Mouse (Mus musculus) liver (tissue): ENCODE data around the gene Cckar.

Experiments used
- DNase-seq: peaks from one replicate; pipeline ENCODE4 v3.0.0-alpha.2; 2020; ENCODE audit warnings: mixed read lengths

Gene Cckar

GRCm38 (mm10) chr5:53672352-53672751 is 35.2 kb downstream of the Cckar start:
- peak; percentile 63 for DNase-seq

- DNase-seq: no peak
Measured at GRCm38 (mm10) chr5:53671507-53671906, 36.0 kb downstream of the Cckar start.

GRCm38 (mm10) chr5:53670321-53670938 is 37.1 kb downstream of the Cckar start:
- no peak for DNase-seq

DNA sequence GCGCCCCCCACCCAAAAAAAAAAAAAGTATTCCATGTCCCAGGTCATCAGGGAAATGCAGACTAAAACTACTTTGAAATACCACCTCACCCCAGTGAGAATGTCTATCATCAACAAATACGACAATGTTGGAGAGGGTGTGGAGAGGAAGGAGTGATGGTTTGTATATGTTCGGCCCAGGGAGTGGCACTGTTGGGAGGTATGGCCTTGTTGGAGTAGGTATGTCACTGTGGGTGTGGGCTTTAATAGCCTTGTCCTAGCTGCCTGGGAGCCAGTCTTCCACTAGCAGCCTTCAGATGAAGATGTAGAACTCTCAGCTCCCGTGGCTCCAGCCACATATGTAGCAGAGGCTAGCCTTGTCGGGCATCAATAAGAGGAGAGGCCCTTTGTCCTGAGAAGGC is 39.5 kb downstream of the Cckar start:
- no peak for DNase-seq

GRCm38 (mm10) chr5:53663665-53664064 is 43.8 kb downstream of the Cckar start:
- DNase-seq: no peak

DNA sequence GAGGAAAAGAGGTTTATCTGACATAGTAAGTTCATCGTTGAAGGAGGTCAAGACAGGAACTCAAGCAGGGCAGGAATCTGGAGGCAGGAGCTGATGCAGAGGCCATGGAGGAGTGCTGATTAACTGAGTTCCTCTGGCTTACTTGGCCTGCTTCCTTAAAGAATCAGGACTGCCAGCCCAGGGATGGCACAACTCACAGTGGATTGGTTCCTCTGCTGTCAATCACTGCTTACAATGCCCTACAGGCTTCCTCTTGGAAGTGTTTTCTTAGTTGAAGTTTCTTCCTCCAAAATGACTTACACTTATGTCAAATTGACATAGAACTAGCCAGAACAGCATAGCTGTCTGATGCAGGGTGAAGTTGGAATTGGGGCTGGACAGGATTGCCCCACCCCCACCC is 45.1 kb downstream of the Cckar start:
- DNase-seq: no peak

DNA sequence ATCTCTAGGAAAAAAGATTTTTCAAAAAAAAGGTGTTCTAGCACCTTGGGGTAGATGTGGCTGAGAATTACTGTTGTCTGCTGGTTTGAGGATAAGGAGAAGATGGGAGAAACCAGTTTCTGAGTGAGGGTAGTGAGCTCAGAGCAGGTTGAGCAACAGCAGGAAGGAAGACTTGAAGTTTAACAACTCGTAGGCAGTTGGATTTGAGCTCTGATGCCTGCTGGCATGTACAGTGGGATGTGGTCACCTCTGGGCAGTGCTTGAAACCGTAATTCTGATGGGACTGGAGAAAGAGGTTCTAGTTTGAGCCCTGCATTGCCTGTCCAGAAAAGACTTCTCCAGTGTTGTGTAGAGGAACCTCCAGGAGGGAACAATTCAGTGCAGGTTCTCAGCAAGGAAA is 46.0 kb downstream of the Cckar start:
- no peak for DNase-seq

DNA sequence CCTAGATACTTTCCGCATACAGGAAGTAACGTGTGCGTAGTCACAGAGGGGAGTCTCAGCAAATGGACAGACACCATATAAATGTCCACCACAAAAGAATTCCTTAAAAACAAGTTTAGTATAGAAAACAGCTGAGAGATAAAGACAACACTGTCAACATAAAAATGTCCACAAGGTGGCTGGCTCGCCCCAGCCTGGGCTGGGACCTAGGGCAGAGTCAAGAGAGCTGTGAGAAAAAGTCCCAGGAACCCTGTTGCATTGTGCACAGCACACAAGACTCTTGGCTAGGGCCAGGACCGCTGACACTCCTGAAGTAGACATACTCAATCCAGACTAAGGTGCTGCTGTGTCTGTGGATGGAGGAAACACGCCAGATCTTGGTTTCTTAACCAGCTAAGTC is 49.6 kb downstream of the Cckar start:
- DNase-seq: peak; percentile 9

- DNase-seq: no peak
Measured at GRCm38 (mm10) chr5:53656596-53656995, 50.9 kb downstream of the Cckar start.
